Mouse (Mus musculus): ENCODE measurements at regions not wholly inside any gene's neighbourhood (a gene's known extent, or its start where the extent isn't known, plus 50 kb on each side); places are given as distances from the start of the nearest gene placed in this dataset.

- Histone ChIP-seq H3K36me3 (ENCODE audit: insufficient read depth, low read length) (no peaks in the 10 kb centered on the region), H3K27ac (ENCODE audit: low read depth, low read length) (no peak overlapping the region), H3K4me3 (ENCODE audit: low read depth, low read length) (no peak overlapping the region), H3K27me3 (ENCODE audit: insufficient read depth, low read length) (no peaks in the 10 kb centered on the region), H3K4me1 (ENCODE audit: insufficient read depth, low read length) (no peaks in the 10 kb centered on the region), H3K9ac (replicated peaks; ENCODE audit: low read length, poor library complexity, severe bottlenecking) (no peak overlapping the region), H3K9me3 (ENCODE audit: low read length) (no peaks in the 10 kb centered on the region), H3K4me2 (ENCODE audit: low read depth, low read length, poor library complexity, severe bottlenecking) (no peak overlapping the region)
- WGBS: 87% methylated on average over 14 of the region's 14 CpGs
- ATAC-seq (ENCODE audit: low FRiP score) (no peak), DNase-seq (ENCODE audit: low spot score) (no peak)
- TF ChIP-seq CTCF (IDR thresholded peaks at IDR 0.05): no peak
Measured at GRCm38 (mm10) chr1:57684387-57685162, 89.4 kb upstream of the Spats2l start.

DNA sequence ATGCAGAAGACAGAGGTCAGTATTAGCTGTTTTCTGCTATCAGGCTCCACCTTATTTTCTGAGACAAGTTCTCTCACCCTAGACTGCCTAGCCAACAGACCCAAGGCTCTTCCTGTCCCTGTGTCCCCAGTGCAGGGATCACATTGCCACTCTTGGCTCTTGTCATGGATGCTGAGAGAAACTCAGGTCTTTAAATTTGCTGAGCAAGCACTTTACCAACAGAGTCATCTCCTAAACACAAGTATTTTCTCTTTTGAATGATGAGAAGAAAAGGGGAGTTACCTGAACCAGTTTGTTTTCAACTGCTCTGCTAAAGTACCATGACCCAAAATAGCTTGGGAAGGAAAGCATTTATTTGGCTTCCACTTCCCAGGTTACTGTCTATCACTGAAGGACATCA is 84.7 kb upstream of the Spats2l start:
- H3K27me3 ChIP-seq (ENCODE audit: insufficient read depth, low read length): no peaks in the 10 kb centered on the region
- H3K9me3 ChIP-seq (ENCODE audit: low read length): no peaks in the 10 kb centered on the region
- DNase-seq (ENCODE audit: low spot score) (no peak), ATAC-seq (ENCODE audit: low FRiP score) (no peak)
- H3K9ac ChIP-seq (replicated peaks; ENCODE audit: low read length, poor library complexity, severe bottlenecking): no peak overlapping the region
- TF ChIP-seq CTCF (IDR thresholded peaks at IDR 0.05): no peak
- H3K27ac ChIP-seq (ENCODE audit: low read depth, low read length): no peak overlapping the region
- H3K4me2 ChIP-seq (ENCODE audit: low read depth, low read length, poor library complexity, severe bottlenecking): no peak overlapping the region
- H3K36me3 ChIP-seq (ENCODE audit: insufficient read depth, low read length): no peaks in the 10 kb centered on the region
- H3K4me1 ChIP-seq (ENCODE audit: insufficient read depth, low read length): no peaks in the 10 kb centered on the region
- no peak overlapping the region for H3K4me3 ChIP-seq (ENCODE audit: low read depth, low read length)

GRCm38 (mm10) chr1:57707906-57708305 is 66.1 kb upstream of the Spats2l start:
- DNase-seq (ENCODE audit: low spot score) (peak; percentile 68), ATAC-seq (ENCODE audit: low FRiP score) (no peak)
- no peak for TF ChIP-seq CTCF (IDR thresholded peaks at IDR 0.05)
- Histone ChIP-seq H3K9me3 (ENCODE audit: low read length) (no peaks in the 10 kb centered on the region), H3K4me3 (ENCODE audit: low read depth, low read length) (no peak overlapping the region), H3K36me3 (ENCODE audit: insufficient read depth, low read length) (no peaks in the 10 kb centered on the region), H3K9ac (replicated peaks; ENCODE audit: low read length, poor library complexity, severe bottlenecking) (no peak overlapping the region), H3K4me1 (ENCODE audit: insufficient read depth, low read length) (no peaks in the 10 kb centered on the region), H3K27ac (ENCODE audit: low read depth, low read length) (no peak overlapping the region), H3K27me3 (ENCODE audit: insufficient read depth, low read length) (no peaks in the 10 kb centered on the region), H3K4me2 (ENCODE audit: low read depth, low read length, poor library complexity, severe bottlenecking) (no peak overlapping the region)
- WGBS: 79% methylated on average over 4 of the region's 4 CpGs

GRCm38 (mm10) chr1:57712916-57713503 is 61.0 kb upstream of the Spats2l start:
- WGBS: 78% methylated on average over 5 of the region's 5 CpGs
- ATAC-seq (ENCODE audit: low FRiP score): no peak
- no peaks in the 10 kb centered on the region for H3K27me3 ChIP-seq (ENCODE audit: insufficient read depth, low read length)
- H3K4me3 ChIP-seq (ENCODE audit: low read depth, low read length): no peak overlapping the region
- H3K9ac ChIP-seq (replicated peaks; ENCODE audit: low read length, poor library complexity, severe bottlenecking): no peak overlapping the region
- no peak for DNase-seq (ENCODE audit: low spot score)
- H3K27ac ChIP-seq (ENCODE audit: low read depth, low read length): no peak overlapping the region
- TF ChIP-seq CTCF (IDR thresholded peaks at IDR 0.05): no peak
- no peaks in the 10 kb centered on the region for H3K4me1 ChIP-seq (ENCODE audit: insufficient read depth, low read length)
- no peaks in the 10 kb centered on the region for H3K36me3 ChIP-seq (ENCODE audit: insufficient read depth, low read length)
- no peaks in the 10 kb centered on the region for H3K9me3 ChIP-seq (ENCODE audit: low read length)
- no peak overlapping the region for H3K4me2 ChIP-seq (ENCODE audit: low read depth, low read length, poor library complexity, severe bottlenecking)

- no peak for ATAC-seq (ENCODE audit: low FRiP score)
- Histone ChIP-seq H3K4me1 (ENCODE audit: insufficient read depth, low read length) (no peaks in the 10 kb centered on the region), H3K4me2 (ENCODE audit: low read depth, low read length, poor library complexity, severe bottlenecking) (no peak overlapping the region), H3K9me3 (ENCODE audit: low read length) (no peaks in the 10 kb centered on the region), H3K9ac (replicated peaks; ENCODE audit: low read length, poor library complexity, severe bottlenecking) (no peak overlapping the region), H3K27ac (ENCODE audit: low read depth, low read length) (no peak overlapping the region), H3K27me3 (ENCODE audit: insufficient read depth, low read length) (no peaks in the 10 kb centered on the region), H3K36me3 (ENCODE audit: insufficient read depth, low read length) (no peaks in the 10 kb centered on the region), H3K4me3 (ENCODE audit: low read depth, low read length) (no peak overlapping the region)
- 78% methylated on average over 5 of the region's 5 CpGs for WGBS
- no peak for DNase-seq (ENCODE audit: low spot score)
- no peak for TF ChIP-seq CTCF (IDR thresholded peaks at IDR 0.05)
Measured at GRCm38 (mm10) chr1:57717139-57717800, 56.7 kb upstream of the Spats2l start.

- DNase-seq (ENCODE audit: low spot score): no peak
- Histone ChIP-seq H3K4me3 (ENCODE audit: low read depth, low read length) (no peak overlapping the region), H3K9ac (replicated peaks; ENCODE audit: low read length, poor library complexity, severe bottlenecking) (no peak overlapping the region), H3K36me3 (ENCODE audit: insufficient read depth, low read length) (no peaks in the 10 kb centered on the region), H3K9me3 (ENCODE audit: low read length) (no peaks in the 10 kb centered on the region), H3K4me1 (ENCODE audit: insufficient read depth, low read length) (no peaks in the 10 kb centered on the region), H3K27ac (ENCODE audit: low read depth, low read length) (no peak overlapping the region), H3K4me2 (ENCODE audit: low read depth, low read length, poor library complexity, severe bottlenecking) (no peak overlapping the region), H3K27me3 (ENCODE audit: insufficient read depth, low read length) (no peaks in the 10 kb centered on the region)
- 78% methylated on average over 7 of the region's 7 CpGs for WGBS
- ATAC-seq (ENCODE audit: low FRiP score): no peak
- no peak for TF ChIP-seq CTCF (IDR thresholded peaks at IDR 0.05)
Measured at GRCm38 (mm10) chr1:57718409-57718808, 55.6 kb upstream of the Spats2l start.
